Mouse (Mus musculus) MEL (cell line): ENCODE measurements around the gene Atr. TPM values are rescaled to one million over a fixed set of nuclear protein-coding genes. Genes with fewer than 3 reads are reported as not detected.
A peak's percentile ranks its signal among the peaks of the same experiment; 100 is the strongest.

Experiments used
- DNase-seq: peaks from one replicate; pipeline ENCODE4 v3.0.0; 2011; ENCODE audit warnings: low read depth, low spot score
- H3K27ac ChIP-seq: 2 replicates; pipeline ENCODE4 v1.5.1; 2012; ENCODE audit warnings: low read depth, mild to moderate bottlenecking, control low read depth, low read length, moderate library complexity; ENCODE audit not compliant: control insufficient read depth
- H3K27me3 ChIP-seq, 2 experiments: fragments of 150-350 bp in 1 of 2; sonication (generic) in 1 of 2; 2 replicates each; pipeline ENCODE4 v1.6.1; 2012; ENCODE audit warnings: low read length in 2 of 2, mild to moderate bottlenecking in 2 of 2, improper control_type of control experiment in 1 of 2, moderate library complexity in 1 of 2; ENCODE audit not compliant: insufficient read depth in 2 of 2, control insufficient read depth in 1 of 2
- H3K36me3 ChIP-seq, 2 experiments: 2 replicates each; pipeline ENCODE4 v1.6.1; 2012 to 2014; ENCODE audit warnings: low read length in 2 of 2, improper control_type of control experiment in 1 of 2, inconsistent platforms in 1 of 2, mild to moderate bottlenecking in 1 of 2; ENCODE audit not compliant: insufficient read depth in 2 of 2, control insufficient read depth in 1 of 2
- H3K4me1 ChIP-seq, 2 experiments: fragments of 150-350 bp in 1 of 2; sonication (generic) in 1 of 2; 2 replicates each; pipeline ENCODE4 v1.6.1; 2012; ENCODE audit warnings: low read length in 2 of 2, improper control_type of control experiment in 1 of 2, mild to moderate bottlenecking in 1 of 2; ENCODE audit not compliant: insufficient read depth in 2 of 2, control insufficient read depth in 1 of 2
- H3K4me3 ChIP-seq, 2 experiments: fragments of 150-350 bp in 1 of 2; sonication (generic) in 1 of 2; 2 replicates each; pipeline ENCODE4 v1.5.1; 2012; ENCODE audit warnings: low read depth in 2 of 2, low read length in 2 of 2, mild to moderate bottlenecking in 2 of 2, moderate library complexity in 2 of 2, control low read depth in 1 of 2, improper control_type of control experiment in 1 of 2; ENCODE audit not compliant: control insufficient read depth in 1 of 2, insufficient read depth in 1 of 2
- H3K79me2 ChIP-seq: 2 replicates; pipeline ENCODE4 v1.6.1; 2012; ENCODE audit warnings: mild to moderate bottlenecking, low read length, moderate library complexity; ENCODE audit not compliant: control insufficient read depth, poor library complexity, insufficient read depth
- H3K9ac ChIP-seq: 2 replicates; pipeline ENCODE4 v1.6.1; 2012; ENCODE audit warnings: low read depth, mild to moderate bottlenecking, control low read depth, low read length, moderate library complexity; ENCODE audit not compliant: control insufficient read depth, poor library complexity, severe bottlenecking
- H3K9me3 ChIP-seq: fragments of 150-350 bp; sonication (generic); replicated peaks from 2 replicates; pipeline ENCODE4 v1.6.1; 2012; ENCODE audit warnings: mild to moderate bottlenecking, low read length, improper control_type of control experiment, moderate library complexity; ENCODE audit not compliant: insufficient read depth
- CHD2 ChIP-seq: IDR thresholded peaks from 2 replicates; pipeline ENCODE4 v1.6.1; 2011; ENCODE audit warnings: low read length, improper control_type of control experiment
- CTCF ChIP-seq, 3 experiments: IDR thresholded peaks in 2 of 3; conservative IDR thresholded peaks in 1 of 3; 2 replicates each; pipeline ENCODE4 v1.5.1; 2011 to 2012; ENCODE audit warnings: low read length in 3 of 3, low read depth in 2 of 3, mild to moderate bottlenecking in 2 of 3, improper control_type of control experiment in 1 of 3, inconsistent platforms in 1 of 3, mixed read lengths in 1 of 3, moderate library complexity in 1 of 3; ENCODE audit not compliant: control insufficient read depth in 1 of 3, insufficient read depth in 1 of 3, poor library complexity in 1 of 3, severe bottlenecking in 1 of 3
- E2F4 ChIP-seq: IDR thresholded peaks from 2 replicates; pipeline ENCODE4 v1.6.1; 2011; ENCODE audit warnings: low read depth, low read length, improper control_type of control experiment, borderline replicate concordance
- EP300 ChIP-seq, 2 experiments: IDR thresholded peaks; 2 replicates each; pipeline ENCODE4 v1.6.1; 2011; ENCODE audit warnings: improper control_type of control experiment in 2 of 2, low read length in 2 of 2, low read depth in 1 of 2, mild to moderate bottlenecking in 1 of 2
- ETS1 ChIP-seq: IDR thresholded peaks from 2 replicates; pipeline ENCODE4 v1.6.1; 2012; ENCODE audit warnings: low read depth, mild to moderate bottlenecking, inconsistent platforms, low read length, improper control_type of control experiment, moderate library complexity
- HCFC1 ChIP-seq: IDR thresholded peaks from 2 replicates; pipeline ENCODE4 v1.6.1; 2012; ENCODE audit warnings: low read depth, mild to moderate bottlenecking, inconsistent platforms, low read length, improper control_type of control experiment, moderate library complexity
- KAT2A ChIP-seq: conservative IDR thresholded peaks from 2 replicates; pipeline ENCODE4 v1.6.1; 2012; ENCODE audit warnings: low read depth, low read length, improper control_type of control experiment, inconsistent platforms
- MAZ ChIP-seq: IDR thresholded peaks from 2 replicates; pipeline ENCODE4 v1.6.1; 2012; ENCODE audit warnings: low read depth, mild to moderate bottlenecking, inconsistent platforms, low read length, improper control_type of control experiment
- MEF2A ChIP-seq: IDR thresholded peaks from 2 replicates; pipeline ENCODE4 v1.6.1; 2014; ENCODE audit warnings: low read depth, mild to moderate bottlenecking, inconsistent platforms, low read length, improper control_type of control experiment; ENCODE audit not compliant: poor library complexity, insufficient replicate concordance, severe bottlenecking; ENCODE audit errors: extremely low read depth
- MXI1 ChIP-seq: IDR thresholded peaks from 2 replicates; pipeline ENCODE4 v1.6.1; 2011; ENCODE audit warnings: mild to moderate bottlenecking, low read depth, low read length, improper control_type of control experiment
- MYC ChIP-seq: IDR thresholded peaks from 2 replicates; pipeline ENCODE4 v1.6.1; 2011; ENCODE audit warnings: low read depth, mild to moderate bottlenecking, low read length, improper control_type of control experiment, moderate library complexity
- NRF1 ChIP-seq: IDR thresholded peaks from 2 replicates; pipeline ENCODE4 v1.6.1; 2014; ENCODE audit warnings: low read depth, mild to moderate bottlenecking, inconsistent platforms, low read length, improper control_type of control experiment, moderate library complexity; ENCODE audit not compliant: poor library complexity, insufficient read depth, severe bottlenecking
- POLR2A ChIP-seq, 2 experiments: IDR thresholded peaks; 2 replicates each; pipeline ENCODE4 v1.6.1; 2011 to 2012; ENCODE audit warnings: low read length in 2 of 2, mild to moderate bottlenecking in 2 of 2, control low read depth in 1 of 2, improper control_type of control experiment in 1 of 2, low read depth in 1 of 2, moderate library complexity in 1 of 2; ENCODE audit not compliant: control insufficient read depth in 1 of 2, insufficient read depth in 1 of 2, poor library complexity in 1 of 2
- RAD21 ChIP-seq: IDR thresholded peaks from 2 replicates; pipeline ENCODE4 v1.6.1; 2011; ENCODE audit warnings: mild to moderate bottlenecking, low read depth, low read length, improper control_type of control experiment
- RCOR1 ChIP-seq: IDR thresholded peaks from 2 replicates; pipeline ENCODE4 v1.6.1; 2012; ENCODE audit warnings: low read depth, mild to moderate bottlenecking, inconsistent platforms, low read length, improper control_type of control experiment
- SIN3A ChIP-seq: IDR thresholded peaks from 2 replicates; pipeline ENCODE4 v1.6.1; 2012; ENCODE audit warnings: low read length, improper control_type of control experiment, inconsistent platforms
- TAL1 ChIP-seq: IDR thresholded peaks from 2 replicates; pipeline ENCODE4 v1.6.1; 2012; ENCODE audit warnings: mild to moderate bottlenecking, inconsistent platforms, low read length, moderate library complexity, mixed read lengths
- TBP ChIP-seq: IDR thresholded peaks from 2 replicates; pipeline ENCODE4 v1.8.0; 2011; ENCODE audit warnings: low read depth, low read length, improper control_type of control experiment
- TCF12 ChIP-seq: IDR thresholded peaks from 2 replicates; pipeline ENCODE4 v1.6.1; 2014; ENCODE audit warnings: low read depth, mild to moderate bottlenecking, inconsistent platforms, low read length, improper control_type of control experiment, moderate library complexity
- USF1 ChIP-seq: IDR thresholded peaks from 2 replicates; pipeline ENCODE4 v1.6.1; 2014; ENCODE audit warnings: low read depth, mild to moderate bottlenecking, inconsistent platforms, low read length, improper control_type of control experiment, moderate library complexity
- ZKSCAN1 ChIP-seq: IDR thresholded peaks from 2 replicates; pipeline ENCODE4 v1.6.1; 2012; ENCODE audit warnings: low read depth, mild to moderate bottlenecking, inconsistent platforms, low read length, improper control_type of control experiment, moderate library complexity
- ZNF384 ChIP-seq: IDR thresholded peaks from 2 replicates; pipeline ENCODE4 v1.6.1; 2012; ENCODE audit warnings: low read depth, mild to moderate bottlenecking, inconsistent platforms, low read length, improper control_type of control experiment
- polyA plus RNA-seq, 2 experiments: library from polyadenylated mRNA; stranded (reverse) in 1 of 2; unstranded in 1 of 2; fragments of >175 nt in 1 of 2; fragments of >200 nt in 1 of 2; gene quantifications; 2 replicates each; pipeline versions ENCODE4 v1.2.1 to v1.2.4; 2012; ENCODE audit warnings: low replicate concordance in 2 of 2, low read depth in 1 of 2; ENCODE audit not compliant: insufficient read length in 2 of 2, insufficient read depth in 1 of 2, missing spikeins in 1 of 2
- total RNA-seq: library from RNA; depleted of rRNA; stranded (reverse); fragments of 300-350 nt; gene quantifications from 2 replicates; pipeline ENCODE4 v1.2.3, GENCODE M21; 2012

Atr gene
- total and polyA plus RNA-seq, 3 experiments: 12.2 to 19.6 TPM; not detected in 1

DNA sequence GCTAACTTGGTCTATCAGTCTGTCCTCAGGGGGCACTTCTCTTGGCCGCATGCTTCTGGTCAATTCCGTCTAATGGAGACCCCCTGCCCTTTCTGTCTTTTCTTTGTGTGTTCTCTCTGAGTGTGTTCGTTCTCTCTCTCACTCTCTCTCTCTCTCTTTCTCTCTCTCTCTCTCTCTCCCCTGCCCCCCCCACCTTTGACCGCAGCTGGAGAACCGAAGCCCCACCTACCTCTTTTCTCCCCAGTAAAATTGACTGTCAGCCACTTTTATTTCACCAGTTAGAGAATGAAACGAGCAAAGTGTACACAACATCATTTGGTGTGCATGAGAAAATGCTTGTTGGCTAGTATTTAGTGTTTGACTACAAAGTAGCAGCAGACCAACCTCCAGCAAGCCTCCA is 101.8 kb downstream of the Atr start:
- Histone ChIP-seq H3K36me3 (peaks cover 0 to 37% of the 10 kb centered on the region in 2 experiments; a peak in 2 of 4 replicates), H3K27me3 (no peaks in the 10 kb centered on the region), H3K4me3 (no peak overlapping the region), H3K9me3 (no peaks in the 10 kb centered on the region), H3K4me1 (peaks cover 15 to 24% of the 10 kb centered on the region in 2 experiments), H3K9ac (peak overlapping the region; percentile 12; the same call in 1 of the 2 replicates), H3K79me2 (peaks cover 31% of the 10 kb centered on the region), H3K27ac (peak overlapping the region; percentile 67)
- DNase-seq: no peak
- TF ChIP-seq MYC (no peak), KAT2A (no peak), MEF2A (no peak)

DNA sequence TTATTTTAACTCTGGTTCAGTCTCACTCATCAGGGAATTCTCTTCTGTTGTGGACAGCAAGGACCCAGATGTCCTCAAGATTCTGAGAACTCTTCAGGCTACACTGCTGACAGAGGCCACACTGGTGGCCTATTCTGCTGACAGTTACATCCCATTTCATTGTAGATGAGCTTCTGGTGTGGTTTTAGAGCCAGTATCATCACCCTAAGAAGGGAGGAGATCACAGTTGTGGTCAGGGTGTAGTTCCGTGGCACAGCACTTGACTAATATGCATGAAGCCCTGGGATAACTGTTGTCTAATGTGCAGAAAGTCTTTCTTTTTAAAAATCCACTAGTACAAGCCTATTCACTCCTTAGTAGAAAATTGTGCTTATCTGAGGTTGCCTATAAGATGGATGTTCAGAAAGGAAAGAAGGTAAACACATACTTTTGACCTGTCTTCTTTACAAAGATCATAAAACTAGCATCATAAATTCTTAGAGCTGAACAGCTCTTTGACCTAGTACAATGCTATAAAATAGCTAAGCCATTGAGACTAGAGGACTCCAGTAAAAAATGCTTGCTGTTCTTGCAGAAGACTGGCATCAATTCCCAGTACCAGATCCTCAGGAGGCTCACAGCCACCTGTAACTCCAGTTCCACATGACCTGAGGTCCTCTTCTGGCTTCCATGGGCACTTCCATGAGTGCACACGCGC is 102.5 kb downstream of the Atr start:
- DNase-seq: peak; percentile 72
- Histone ChIP-seq H3K36me3 (peaks cover 0 to 37% of the 10 kb centered on the region in 2 experiments; a peak in 3 of 4 replicates), H3K79me2 (peaks cover 28% of the 10 kb centered on the region), H3K9me3 (no peaks in the 10 kb centered on the region), H3K4me1 (peaks cover 15 to 24% of the 10 kb centered on the region in 2 experiments), H3K27me3 (no peaks in the 10 kb centered on the region), H3K9ac (peak overlapping the region; percentile 12; the same call in 1 of the 2 replicates), H3K4me3 (no peak overlapping the region), H3K27ac (peak overlapping the region; percentile 67)
- TF ChIP-seq ETS1: no peak
- TF ChIP-seq TAL1: no peak
- peak in 1 of 2 experiments; percentile 47; a peak in 2 of 4 replicates for TF ChIP-seq EP300 (IDR thresholded peaks at IDR 0.05; ENCODE audit: low read depth in 1 of 2, low read length in 2 of 2)
- TF ChIP-seq KAT2A: no peak
- no peak for TF ChIP-seq MAZ
- TF ChIP-seq CTCF (IDR thresholded peaks at IDR 0.05 in 2 of 3, conservative IDR thresholded peaks at IDR 0.05 in 1 of 3; ENCODE audit: control insufficient read depth in 1 of 3, insufficient read depth in 1 of 3, low read depth in 2 of 3, low read length in 3 of 3, poor library complexity in 1 of 3, severe bottlenecking in 1 of 3): no peak
- no peak for TF ChIP-seq CHD2
- 0 out of 2 replicates have a peak, but pooled peaks have one; percentile 19 for TF ChIP-seq TBP

DNA sequence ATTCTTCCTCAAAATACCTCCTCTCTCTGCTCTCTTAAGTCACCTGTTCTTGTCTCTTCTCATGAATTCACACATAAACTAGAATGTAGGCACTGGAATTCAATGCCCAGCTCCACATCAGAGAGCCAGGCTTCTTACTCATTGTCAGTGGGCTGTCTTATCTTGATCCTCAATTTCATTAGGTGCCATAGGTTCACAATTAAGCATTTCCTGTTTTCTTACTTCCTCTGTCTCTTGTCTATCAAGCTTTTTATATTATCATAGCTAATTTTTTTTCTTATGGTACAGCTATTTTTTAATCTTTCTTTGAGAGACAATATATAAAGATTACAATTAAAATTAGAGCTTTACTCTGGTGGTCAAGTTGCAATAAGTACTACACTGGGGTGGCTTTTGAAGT is 103.7 kb downstream of the Atr start:
- peak overlapping the region in 1 of 2 experiments; percentile 50; a peak in 2 of 4 replicates for H3K4me3 ChIP-seq
- H3K4me1 ChIP-seq: peaks cover 15 to 21% of the 10 kb centered on the region in 2 experiments
- peaks cover 0 to 37% of the 10 kb centered on the region in 2 experiments; a peak in 3 of 4 replicates for H3K36me3 ChIP-seq
- H3K9ac ChIP-seq: no peak overlapping the region; the same call in 1 of the 2 replicates
- peak overlapping the region; percentile 67 for H3K27ac ChIP-seq
- H3K27me3 ChIP-seq: no peaks in the 10 kb centered on the region
- no peaks in the 10 kb centered on the region for H3K9me3 ChIP-seq
- H3K79me2 ChIP-seq: peaks cover 24% of the 10 kb centered on the region
- peak; percentile 76 for DNase-seq
- no peak for TF ChIP-seq E2F4
- TF ChIP-seq EP300 (IDR thresholded peaks at IDR 0.05; ENCODE audit: low read depth in 1 of 2, low read length in 2 of 2): peak; percentile 53 to 78; a peak in 3 of 4 replicates
- TF ChIP-seq RAD21: no peak
- TF ChIP-seq ZKSCAN1: no peak
- TF ChIP-seq MYC: no peak
- no peak for TF ChIP-seq NRF1
- no peak for TF ChIP-seq USF1
- no peak; the same call in 1 of the 2 replicates for TF ChIP-seq MXI1
- TF ChIP-seq KAT2A: no peak
- TF ChIP-seq CTCF (IDR thresholded peaks at IDR 0.05 in 2 of 3, conservative IDR thresholded peaks at IDR 0.05 in 1 of 3; ENCODE audit: control insufficient read depth in 1 of 3, insufficient read depth in 1 of 3, low read depth in 2 of 3, low read length in 3 of 3, poor library complexity in 1 of 3, severe bottlenecking in 1 of 3): no peak
- no peak for TF ChIP-seq HCFC1
- TF ChIP-seq SIN3A: 0 out of 2 replicates have a peak, but pooled peaks have one; percentile 72
- TF ChIP-seq RCOR1: peak; percentile 54; the same call in 1 of the 2 replicates
- no peak for TF ChIP-seq ZNF384
- TF ChIP-seq TCF12: no peak
- TF ChIP-seq POLR2A (IDR thresholded peaks at IDR 0.05; ENCODE audit: control insufficient read depth in 1 of 2, insufficient read depth in 1 of 2, low read depth in 1 of 2, low read length in 2 of 2, poor library complexity in 1 of 2): no peak
- no peak for TF ChIP-seq TBP
